Mouse (Mus musculus) mouse trophoblast stem cell (cell line): ENCODE measurements around the gene Adgrb2.

Source experiments
- in situ Hi-C, 2 experiments: fragments of 300-500 bp; cut with MseI, MboI; formaldehyde crosslinking; loops; 2 replicates in 1 of 2; 3 replicates in 1 of 2; pipeline ENCODE4 v1.15.1; 2025

Gene Adgrb2

DNA sequence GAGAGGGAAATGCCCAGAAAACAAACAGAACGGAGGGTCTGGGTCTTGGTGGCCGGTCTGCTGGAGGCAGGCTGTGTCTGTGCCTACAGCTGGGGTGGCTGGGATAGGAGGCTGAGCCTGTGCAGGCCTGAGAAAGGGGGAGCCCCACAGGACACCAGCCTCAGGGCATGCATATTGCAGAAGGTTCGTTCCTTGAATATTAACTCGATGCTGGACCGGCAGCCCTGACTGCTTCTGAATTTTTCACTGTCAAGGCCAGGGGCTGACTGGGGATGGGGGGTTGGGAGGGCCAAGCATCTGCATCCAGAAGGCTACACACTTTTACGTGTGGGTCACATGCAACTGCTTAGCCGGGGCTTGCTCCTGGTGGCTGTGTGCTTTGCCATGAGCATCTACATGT is 48.8 kb downstream of the Adgrb2 start:
- in situ Hi-C loops: no loop called here

DNA sequence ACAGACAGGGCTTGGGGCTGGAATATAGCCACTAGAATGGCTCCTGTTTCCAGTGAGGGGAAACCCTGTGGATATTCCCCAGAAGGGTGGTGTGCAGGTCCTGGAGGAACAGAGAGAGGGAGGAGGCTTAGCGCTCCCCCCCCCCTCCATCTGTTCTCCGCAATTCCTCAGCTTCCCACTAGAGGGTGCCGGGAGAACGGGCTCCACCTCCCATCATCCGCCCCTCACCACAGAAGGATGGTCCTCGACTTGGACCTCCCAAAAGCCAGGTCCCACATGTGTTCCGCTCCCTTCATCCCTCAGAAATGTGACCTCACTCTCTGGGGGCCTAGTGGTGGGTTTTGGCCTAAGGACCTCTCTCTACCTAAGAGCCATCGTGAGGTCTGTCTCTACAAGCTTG is 51.4 kb downstream of the Adgrb2 start:
- in situ Hi-C loops: no loop called here

DNA sequence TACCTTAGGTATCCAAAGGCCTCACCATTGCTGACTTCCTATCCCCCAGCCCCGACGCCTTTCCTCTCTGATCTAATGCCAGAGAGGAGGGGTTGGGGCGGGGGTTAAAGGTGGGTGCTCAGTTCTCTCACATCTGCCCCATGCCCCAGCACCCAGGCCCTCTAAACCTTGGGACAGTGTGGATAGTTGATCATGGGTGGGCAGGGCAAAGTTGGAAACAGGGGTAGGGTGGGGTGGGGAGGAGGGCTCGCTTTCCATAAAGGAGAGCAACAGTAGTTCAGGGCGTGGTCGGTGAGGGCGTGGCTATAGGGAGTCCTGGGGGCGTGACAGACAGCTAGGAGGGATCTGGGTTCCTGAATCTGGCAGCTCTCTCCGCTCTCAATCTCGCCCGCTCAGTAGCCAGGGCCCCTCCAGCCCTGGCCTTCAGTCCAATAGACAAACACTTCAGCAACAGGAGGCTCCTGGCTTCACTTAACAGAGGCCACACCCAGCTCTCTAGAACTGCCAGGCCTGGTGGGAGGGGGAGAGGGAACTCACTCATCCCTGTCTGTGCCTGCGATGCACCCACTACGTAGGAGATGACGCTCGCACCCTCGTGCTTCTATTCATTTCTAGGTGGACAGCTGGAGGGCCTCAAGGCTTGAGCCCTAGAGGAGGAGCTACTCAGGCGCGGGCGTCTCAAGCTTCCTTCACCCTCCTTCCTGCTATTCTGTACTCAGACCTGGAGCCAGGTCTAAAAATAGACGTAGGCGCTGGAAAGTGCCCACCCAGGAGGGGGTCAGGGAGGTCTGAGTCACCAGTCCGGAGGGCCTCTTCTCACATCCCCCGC is 52.1 kb downstream of the Adgrb2 start:
- in situ Hi-C loops: no loop called here

DNA sequence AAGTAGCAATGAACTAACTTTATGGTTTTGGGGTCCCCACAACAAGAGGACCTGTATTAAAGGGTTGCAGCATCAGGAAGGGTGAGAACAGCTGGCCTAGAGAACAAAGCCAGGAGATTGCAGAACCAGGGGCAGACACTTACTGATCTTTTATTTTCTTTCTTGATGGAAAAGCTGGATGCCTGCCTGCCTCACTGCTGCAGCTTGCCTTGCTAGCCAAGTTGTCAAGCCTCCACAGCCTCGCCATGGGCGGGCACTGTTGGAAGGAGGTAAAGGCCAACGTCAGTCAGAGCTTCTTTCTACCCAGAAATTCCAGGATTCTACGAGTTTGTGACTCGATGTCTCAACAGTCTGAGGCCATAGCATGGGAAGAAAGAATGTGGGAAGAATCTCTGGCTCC is 54.7 kb downstream of the Adgrb2 start:
- in situ Hi-C loops: no loop called here

DNA sequence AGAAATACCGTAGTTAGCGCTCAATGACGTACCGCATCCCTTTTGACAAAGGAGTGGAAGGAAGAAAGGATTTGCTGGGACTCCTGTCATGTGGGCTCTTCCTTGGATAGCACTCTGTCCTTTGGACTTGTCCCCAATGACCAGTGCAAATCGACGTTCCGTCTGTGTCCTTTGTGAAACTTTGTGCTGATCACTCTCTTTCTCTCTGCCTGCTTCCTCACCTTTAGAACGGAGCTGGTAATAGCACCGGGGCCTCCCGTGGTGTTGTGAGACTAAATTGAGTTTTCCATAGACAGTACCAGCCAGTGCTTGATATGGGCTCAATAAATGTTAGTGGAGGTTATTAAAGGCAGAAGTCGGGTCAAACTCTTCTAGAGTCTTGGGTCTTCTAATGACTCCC is 56.4 kb downstream of the Adgrb2 start:
- in situ Hi-C loops: no loop called here

DNA sequence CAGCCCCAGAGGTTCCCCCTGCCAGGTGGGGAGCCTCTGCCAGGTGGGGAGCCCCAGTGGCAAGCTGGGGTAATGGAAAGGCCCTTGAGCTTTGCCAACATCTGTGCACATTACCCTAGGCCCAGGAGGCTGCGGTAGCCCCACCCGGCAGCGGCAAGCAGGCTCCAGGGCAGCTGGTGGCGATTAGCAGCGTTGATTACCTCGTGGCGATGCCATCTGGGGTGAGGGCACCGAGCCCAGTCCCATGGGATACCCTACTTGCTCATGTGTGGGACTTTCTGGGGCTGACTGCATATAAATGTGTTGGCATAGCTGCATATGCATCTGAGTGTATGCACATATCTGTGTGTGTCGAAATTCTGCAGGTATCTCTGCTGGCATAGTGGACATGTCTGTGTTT is 59.5 kb downstream of the Adgrb2 start:
- in situ Hi-C loops: no loop called here

DNA sequence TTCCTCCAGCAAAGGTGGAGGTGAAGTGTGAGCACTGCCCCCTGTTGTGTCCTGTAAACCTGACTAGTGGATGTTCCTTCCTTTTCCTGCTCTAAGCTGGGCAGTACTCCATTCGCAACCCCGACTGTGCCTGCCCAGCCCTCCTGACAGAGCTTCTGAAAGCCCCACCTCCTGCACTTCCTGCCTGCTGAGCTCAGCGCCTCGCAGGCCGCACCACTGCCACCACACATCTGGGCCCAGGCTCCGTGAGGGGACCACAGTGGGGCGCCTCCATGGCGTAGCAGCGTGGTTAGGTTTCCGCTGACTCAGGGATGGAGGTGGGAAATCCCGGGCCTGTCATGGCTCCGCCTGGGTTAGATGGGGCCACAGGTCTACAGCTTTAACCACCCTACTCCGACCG is 60.9 kb downstream of the Adgrb2 start:
- in situ Hi-C loops: no loop called here

DNA sequence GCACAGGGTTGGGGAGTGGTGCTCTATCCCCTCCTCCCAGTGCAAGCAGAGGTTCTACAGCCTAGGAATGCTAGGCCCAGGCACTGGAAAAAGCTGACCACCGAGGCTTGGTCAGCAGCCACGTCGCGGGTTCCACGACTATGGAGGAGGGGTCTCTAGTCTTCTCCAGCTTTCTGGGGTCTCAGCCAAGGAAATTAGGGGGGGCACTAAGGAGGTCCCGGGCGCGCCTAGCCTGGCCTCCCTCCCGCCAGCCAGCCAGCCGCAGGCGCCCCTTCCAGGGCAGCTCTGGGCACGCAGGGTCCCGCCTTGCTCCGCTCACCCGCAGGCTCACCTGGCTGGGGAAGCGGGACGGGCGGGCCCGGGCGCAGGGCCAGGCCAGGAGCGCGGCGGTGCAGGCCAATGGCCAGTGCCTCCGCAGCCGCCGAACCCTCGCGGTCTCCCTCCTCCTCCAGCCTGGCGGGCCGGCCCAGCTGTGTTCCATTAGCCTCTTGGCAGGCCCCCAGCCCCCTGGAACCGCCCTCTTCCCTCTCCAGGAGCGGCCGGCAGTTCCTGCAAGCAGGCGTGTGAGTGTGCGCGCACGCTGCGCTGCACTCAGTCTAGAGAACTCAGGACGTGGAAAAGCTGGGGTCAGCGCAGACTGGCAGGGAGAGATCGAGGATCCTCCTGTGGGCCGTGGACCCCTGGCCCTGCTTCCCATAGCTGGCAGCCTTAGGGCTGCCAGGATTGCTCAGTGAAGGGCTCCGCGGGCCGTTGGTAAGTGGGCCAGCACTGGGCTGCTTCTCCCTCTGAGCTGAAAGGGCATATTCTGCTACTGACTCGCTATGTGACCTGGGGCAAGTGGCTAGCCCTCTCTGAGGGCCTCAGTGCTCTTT is 62.9 kb downstream of the Adgrb2 start, which contains the start of gene Col16a1:
Gene Col16a1, plus strand, starts transcription at position 510 of the 872 bp plus-strand sequence.
- in situ Hi-C loops: no loop called here

DNA sequence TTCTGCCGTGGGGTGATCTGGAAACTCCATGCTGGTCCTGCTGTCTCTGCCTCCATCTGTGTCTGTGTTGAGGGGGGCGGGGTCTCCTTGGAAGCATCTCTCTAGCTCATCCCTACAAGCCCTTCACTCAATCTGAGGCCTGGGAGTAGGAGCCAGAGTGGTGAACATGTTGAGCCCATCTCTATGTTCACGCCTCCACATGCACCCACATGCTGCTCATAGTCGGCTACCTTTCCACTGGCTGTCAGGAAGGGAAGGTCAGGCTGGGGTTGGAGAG is 63.5 kb downstream of the Adgrb2 start:
- in situ Hi-C loops: no loop called here

DNA sequence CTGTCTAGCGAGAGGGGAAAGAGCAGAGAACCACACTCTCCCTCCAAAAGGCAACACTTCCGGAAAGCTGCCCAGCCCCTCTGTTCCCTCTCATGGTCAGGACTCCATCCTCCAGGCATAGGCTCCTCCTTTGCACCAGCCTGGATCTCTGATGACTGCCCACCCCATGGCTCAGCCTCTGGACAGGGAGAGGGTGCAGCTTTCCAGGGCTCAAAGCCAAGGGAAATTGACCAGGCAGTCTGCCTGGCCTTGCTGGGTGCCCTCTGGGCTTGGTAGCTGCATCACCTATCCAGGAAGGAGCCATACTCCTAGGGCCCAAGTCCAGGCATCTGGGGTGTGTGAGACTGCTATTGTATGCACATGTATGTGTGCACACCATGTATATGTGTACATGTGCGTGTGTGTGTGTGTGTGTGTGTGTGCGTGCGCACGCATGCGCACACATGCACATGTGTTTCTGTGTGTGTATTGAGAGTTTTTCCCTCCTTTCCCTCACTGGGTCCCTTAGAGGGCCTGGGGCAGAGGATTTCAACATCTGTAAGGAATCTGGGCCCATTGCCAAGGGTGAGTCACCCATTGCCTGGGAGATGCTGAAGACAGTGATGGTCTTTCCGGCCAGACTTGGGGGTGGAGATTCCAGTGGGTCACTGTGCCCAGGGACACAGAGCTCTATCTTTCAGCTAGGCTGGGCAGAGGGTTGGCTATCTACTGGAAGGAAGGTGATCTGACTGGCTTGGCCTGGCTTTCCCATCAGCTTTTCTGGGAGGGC is 65.6 kb downstream of the Adgrb2 start:
- in situ Hi-C loops: no loop called here

DNA sequence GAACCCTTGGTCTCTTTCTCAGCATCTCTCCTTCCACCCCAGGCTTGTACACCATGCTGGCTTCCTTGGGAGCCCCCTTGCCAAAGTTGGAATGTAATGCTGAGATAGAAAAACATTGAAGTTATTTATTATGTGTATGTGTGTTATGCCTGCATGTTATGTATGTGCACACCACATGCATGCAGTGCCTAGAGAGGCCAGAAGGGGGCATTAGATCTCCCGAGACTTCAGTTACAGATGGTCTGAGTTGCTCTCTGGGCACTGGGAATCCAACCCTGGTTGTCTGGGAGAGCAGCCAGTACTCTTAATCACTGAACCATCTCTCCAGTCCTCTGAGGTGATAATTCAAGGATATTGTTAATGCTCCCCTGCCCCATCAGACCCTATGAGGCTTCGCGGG is 67.6 kb downstream of the Adgrb2 start:
- in situ Hi-C loops: no loop called here

DNA sequence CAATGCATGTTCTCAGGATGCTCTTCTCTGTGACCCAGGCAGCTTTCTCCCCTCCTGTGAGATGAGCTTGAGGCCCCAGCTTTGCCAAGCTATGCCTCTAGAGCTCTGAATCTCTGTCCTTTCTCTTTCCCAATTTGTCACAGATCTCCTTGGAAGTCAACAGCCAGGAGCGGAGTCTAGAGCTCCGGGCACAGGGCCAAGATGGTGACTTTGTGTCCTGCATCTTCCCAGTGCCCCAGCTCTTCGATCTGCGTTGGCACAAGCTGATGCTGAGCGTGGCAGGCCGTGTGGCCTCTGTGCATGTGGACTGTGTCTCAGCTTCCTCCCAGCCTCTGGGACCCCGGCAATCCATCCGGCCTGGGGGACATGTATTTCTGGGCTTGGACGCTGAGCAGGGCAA is 68.4 kb downstream of the Adgrb2 start:
- in situ Hi-C loops: no loop called here

DNA sequence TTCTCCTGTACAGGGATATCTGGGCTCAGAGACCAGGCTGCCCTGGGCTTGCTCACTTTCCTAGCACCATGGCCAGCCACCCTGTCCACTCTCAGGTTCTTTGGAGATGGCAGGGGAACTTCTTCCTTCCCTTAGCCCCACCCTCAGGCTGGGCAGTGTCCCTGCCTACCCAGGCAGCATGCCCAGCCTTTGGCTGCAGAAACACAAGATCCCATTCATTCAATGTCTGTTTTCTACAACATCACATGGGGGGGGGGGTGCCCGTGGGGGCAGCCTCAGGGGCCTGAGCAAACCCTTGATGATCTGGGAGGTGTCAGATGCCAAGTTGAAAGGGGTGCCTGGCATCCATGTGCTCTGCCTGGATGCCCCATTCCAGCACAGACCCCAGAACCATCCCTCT is 70.1 kb downstream of the Adgrb2 start:
- in situ Hi-C loops: no loop called here

DNA sequence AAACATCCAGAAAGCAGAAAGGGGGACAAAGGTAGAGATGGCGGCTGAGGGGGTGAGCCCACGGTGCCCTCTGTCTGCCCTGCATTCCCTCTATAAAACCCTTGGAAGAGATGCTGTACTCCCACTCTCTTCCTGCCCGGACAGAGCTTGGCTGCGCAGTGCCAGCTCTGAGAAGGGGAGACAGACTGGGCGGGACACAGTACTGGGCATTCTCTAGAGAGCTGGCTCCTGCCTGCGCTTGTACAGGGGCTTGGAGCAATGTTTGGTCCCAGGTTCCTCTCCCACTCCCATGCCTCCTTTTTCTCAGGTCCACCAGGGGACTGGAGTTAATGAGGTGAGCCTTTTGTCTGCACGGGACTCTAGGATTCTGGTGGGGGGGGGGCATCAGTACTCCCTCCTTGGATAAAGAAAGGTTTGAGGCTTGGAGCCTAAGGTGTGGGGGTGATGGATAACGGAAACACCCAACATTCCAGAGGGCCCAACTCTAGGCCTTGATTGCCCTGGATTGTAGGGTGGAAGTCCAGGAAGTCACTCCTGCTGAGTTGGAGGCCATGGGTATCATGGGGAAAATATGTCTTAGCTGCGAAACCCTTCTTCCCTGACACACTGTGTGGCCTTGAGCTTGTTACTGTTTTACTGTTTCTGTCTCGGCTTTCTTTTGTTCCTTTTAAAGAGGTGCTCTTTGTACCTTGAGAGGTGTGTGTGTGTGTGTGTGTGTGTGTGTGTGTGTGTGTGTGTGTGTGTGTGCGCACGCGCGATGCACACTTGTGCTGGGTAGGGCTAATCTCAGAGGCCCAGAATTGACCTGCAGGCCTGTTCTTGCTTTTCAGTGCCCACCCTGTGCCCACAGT is 70.7 kb downstream of the Adgrb2 start:
- in situ Hi-C loops: no loop called here

DNA sequence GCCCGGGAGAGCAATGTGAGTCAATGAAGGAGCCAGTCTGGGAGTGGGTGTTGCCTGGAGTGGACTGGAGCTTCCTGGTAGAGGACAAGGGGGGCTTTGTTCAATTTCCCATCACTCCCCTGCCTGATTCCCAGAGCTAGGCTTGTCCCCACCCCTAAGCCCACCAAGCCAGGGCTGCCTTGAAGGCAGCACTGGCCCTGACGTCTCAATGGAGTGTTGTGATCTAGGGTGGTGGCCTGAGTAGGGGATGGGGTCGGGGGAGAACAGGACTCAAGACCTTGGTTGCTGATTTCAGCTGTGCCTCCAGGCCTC is 71.3 kb downstream of the Adgrb2 start:
- in situ Hi-C loops: no loop called here

DNA sequence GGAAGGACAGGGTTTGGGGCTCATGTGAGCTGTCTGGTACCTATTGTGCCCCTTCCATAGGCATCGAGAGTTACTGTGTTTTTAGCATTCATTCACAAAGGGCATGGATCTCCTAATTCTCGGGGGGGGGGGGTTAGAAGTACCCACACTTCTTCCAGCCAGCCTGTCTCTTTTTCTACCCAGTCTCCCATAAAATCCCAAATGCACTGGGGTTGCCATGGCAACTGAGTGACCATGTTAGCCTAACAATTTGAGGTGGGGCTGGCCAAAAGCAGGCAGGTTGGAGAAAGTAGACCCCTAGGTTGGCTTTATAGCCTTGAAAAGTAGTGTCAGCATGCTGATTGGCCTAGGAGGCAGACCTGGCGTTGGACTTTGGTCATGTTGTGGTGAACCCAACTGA is 71.8 kb downstream of the Adgrb2 start:
- in situ Hi-C loops: no loop called here

DNA sequence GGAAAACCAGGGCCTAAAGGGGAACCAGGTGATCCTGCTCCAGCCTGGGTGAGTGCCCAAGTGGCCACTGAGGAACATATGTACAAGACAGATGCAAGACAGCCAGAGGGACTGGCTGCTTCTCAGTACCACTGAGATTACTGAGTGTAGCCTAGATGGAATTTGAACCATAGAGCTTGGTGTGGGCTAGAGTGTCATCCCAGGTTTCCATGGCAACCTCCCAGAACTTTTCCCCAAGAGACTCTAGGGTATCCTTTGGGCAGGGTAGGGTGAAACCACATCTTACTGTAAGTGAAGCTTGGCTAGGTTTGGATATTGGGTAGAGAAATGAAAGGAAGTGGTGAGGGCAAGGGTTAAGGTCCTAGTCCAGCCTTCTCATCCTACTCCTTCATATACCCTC is 76.3 kb downstream of the Adgrb2 start:
- in situ Hi-C loops: no loop called here

DNA sequence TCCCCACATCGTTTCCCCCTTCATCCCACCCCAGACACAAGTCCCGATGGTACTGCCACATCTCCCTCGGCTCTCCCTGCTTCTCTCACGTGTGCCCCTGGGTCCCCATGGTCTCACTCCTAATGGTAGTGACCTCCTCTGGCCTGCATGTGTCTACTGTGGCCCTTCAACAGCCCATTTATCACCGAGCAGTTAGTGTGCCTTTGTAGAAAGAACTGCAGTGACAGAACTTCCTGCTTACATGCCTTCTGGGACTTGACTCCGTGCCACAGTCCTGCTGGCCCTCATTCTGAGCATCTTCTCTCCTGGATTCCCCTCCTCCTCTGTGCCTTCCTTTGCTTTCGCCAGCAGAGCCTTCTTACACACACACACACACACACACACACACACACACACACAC is 78.5 kb downstream of the Adgrb2 start:
- in situ Hi-C loops: no loop called here

DNA sequence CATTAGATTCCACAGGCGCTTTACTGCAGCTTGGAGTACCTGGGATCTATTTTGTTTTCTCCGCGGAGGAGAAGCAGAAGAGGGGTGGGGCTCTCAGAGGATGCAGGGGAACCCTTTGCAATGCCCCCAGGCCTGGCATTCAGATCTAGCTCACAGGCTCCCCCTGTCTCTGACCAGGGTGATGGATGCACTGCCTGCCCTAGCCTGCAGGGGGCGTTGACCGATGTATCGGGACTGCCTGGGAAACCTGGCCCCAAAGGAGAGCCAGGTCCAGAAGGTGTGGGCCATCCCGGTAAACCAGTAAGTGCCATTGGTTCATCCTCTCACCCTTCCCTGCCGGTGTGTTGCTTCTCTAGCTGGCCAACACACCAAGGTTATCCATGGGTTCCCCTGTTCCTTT is 82.1 kb downstream of the Adgrb2 start:
- in situ Hi-C loops: no loop called here

DNA sequence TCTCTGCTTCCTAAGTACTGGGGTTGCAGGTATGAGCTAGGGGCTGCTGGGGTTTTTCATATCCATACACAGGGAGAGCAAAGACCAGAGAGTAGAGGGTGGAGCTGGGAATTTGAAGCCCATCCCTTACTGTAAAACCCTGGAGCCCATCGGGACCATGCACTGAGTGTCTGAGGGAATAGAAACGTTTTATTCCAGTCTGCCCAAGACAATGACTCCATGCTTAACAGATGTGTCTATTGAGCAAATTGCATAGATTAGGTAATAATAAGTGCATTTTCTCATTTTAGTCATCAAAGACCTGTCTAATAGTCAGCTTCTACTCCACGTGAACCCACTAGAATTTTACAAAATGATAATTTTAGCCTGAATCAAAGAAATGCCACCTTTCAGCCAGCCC is 85.9 kb downstream of the Adgrb2 start:
- in situ Hi-C loops: no loop called here

DNA sequence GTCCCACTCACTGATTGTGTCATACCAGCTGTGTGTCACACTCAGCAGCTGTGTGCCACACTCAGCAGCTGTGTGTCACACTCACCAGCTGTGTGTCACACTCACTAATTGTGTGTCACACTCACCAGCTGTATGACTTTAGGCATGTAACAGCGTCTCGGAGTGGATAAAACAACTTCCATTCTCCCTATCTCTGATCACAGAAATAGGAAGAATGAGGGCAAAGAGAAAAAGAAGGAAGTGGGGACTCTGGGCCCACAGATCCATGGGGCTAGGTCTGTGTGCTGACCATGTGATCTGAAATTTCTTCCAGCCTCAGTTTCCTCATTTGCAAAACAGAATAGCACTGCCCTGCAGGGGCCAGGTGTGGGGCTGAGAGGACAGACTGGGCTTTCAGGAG is 87.1 kb downstream of the Adgrb2 start:
- in situ Hi-C loops: no loop called here
